Mouse (Mus musculus) embryo, embryonic 9.5 days (tissue): Measurements from ENCODE around the gene Erh.

Experiments
- DNase-seq: peaks from one replicate; pipeline ENCODE4 v3.0.0-alpha.2; 2017; ENCODE audit errors: extremely low spot score

Erh gene

GRCm38 (mm10) chr12:80643693-80644505 lies at the start of gene Erh, which contains the start of gene Slc39a9:
TSS of gene Erh (minus strand) at chr12:80644341.
TSS of gene Slc39a9 (plus strand) at chr12:80643883.
- DNase-seq: peak; percentile 94

- no peak for DNase-seq
These were observed 49.6 kb upstream of the Erh start for GRCm38 (mm10) chr12:80693700-80694099.

GRCm38 (mm10) chr12:80692269-80692972 lies 48.3 kb upstream of the Erh start, which contains the start of gene Plekhd1:
TSS of gene Plekhd1 (plus strand) at chr12:80692591.
- peak; percentile 56 for DNase-seq

- peak; percentile 25 for DNase-seq
These were observed 47.5 kb upstream of the Erh start for GRCm38 (mm10) chr12:80691671-80692091.

GRCm38 (mm10) chr12:80689696-80690095 lies 45.6 kb upstream of the Erh start:
- DNase-seq: no peak

GRCm38 (mm10) chr12:80687788-80688211 lies 43.7 kb upstream of the Erh start:
- no peak for DNase-seq

- DNase-seq: no peak
These were observed 40.2 kb upstream of the Erh start for GRCm38 (mm10) chr12:80684316-80684715.

GRCm38 (mm10) chr12:80683554-80683953 lies 39.4 kb upstream of the Erh start:
- no peak for DNase-seq

GRCm38 (mm10) chr12:80681340-80681739 lies 37.2 kb upstream of the Erh start:
- no peak for DNase-seq

GRCm38 (mm10) chr12:80673170-80673569 lies 29.0 kb upstream of the Erh start:
- DNase-seq: peak; percentile 35

- no peak for DNase-seq
These were observed 24.2 kb upstream of the Erh start for GRCm38 (mm10) chr12:80668391-80668790.

- no peak for DNase-seq
These were observed 19.8 kb upstream of the Erh start for GRCm38 (mm10) chr12:80663935-80664334.

- DNase-seq: no peak
These were observed 18.2 kb upstream of the Erh start for GRCm38 (mm10) chr12:80662322-80662721.

GRCm38 (mm10) chr12:80658661-80659060 lies 14.5 kb upstream of the Erh start:
- DNase-seq: no peak

- DNase-seq: no peak
These were observed 10.5 kb upstream of the Erh start for GRCm38 (mm10) chr12:80654659-80655025.

GRCm38 (mm10) chr12:80653951-80654658 lies 10.0 kb upstream of the Erh start:
- no peak for DNase-seq

GRCm38 (mm10) chr12:80646377-80646776 lies 2.2 kb upstream of the Erh start:
- DNase-seq: no peak

GRCm38 (mm10) chr12:80644506-80644868 lies 346 bp upstream of the Erh start:
- DNase-seq: no peak

- peak; percentile 76 for DNase-seq
These were observed 1.1 kb downstream of the Erh start for GRCm38 (mm10) chr12:80642725-80643692.

- DNase-seq: no peak
These were observed 12.4 kb downstream of the Erh start for GRCm38 (mm10) chr12:80631790-80632189.

- DNase-seq: no peak
These were observed 23.6 kb downstream of the Erh start for GRCm38 (mm10) chr12:80620501-80620900.
